ENCODE assay signal across 22 mouse cellular contexts in the genomic region with DNA sequence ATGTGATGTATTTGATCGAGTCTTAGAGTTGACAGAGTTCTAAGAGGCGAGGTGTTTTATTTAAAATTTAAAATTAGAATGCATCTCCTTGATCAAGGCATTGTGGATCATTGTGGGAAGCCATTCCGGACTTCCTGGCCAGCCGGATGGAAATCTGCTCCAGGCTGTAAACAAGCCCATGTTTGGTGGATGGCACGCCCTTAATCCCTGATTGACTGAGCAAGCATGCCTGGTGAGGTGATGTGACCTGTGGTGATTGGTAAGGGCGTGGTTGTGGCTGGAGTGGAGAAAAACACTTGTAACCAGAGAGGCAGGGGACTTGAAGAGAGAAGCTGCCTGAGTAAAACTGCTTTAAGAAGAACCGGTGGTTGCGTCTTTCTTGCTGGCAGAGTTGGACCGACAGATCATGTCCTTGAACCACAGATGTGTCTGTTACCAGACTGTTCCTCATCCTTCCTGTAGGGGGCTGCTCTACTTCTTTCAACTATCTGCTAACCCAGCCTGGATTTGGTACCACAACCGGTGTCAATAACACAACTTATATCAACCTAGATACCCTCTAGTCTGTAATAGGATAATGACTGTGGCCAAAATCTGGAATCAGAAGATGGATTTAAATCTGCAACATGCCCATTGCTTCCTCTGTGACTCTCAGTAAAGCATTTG.
DNase-seq lines count a peak whose midpoint lies in the region; ATAC-seq and TF ChIP-seq lines count a peak whose summit lies in the region.
"Had no signal": no experiment of that assay in that cellular context is flagged by ENCODE, and none has a peak within 500 bp of the region (broad histone marks: within the 10 kb centered on the region; RNA-seq: fewer than 3 reads in every experiment).

No protein-coding gene starts in this region.

- no peak for DNase-seq in lung, embryonic 14.5 days
- no peak for DNase-seq in lung, adult 2 months
- DNase-seq in T-cell, adult 2 months (ENCODE audit: low spot score) = peak; percentile 22
- peak; percentile 60 for DNase-seq in naive thymus-derived CD4-positive, alpha-beta T cell, adult 2 months (ENCODE audit: low read depth)
- no peak for DNase-seq in adrenal gland, postnatal 10 days
- DNase-seq in embryo, embryonic 11 days = no peak
- DNase-seq: adrenal gland, postnatal 36 days; cerebellum, adult 8-10 months; gastrocnemius, postnatal 25 days; kidney, postnatal 10 days; lung, postnatal 14 days; right cerebral cortex, postnatal 14 days; thymus, postnatal 14 days had no signal

- H3K4me3 ChIP-seq in intestine, postnatal 0 days (ENCODE audit: low read depth, low read length) = no peak overlapping the region
- H3K4me3 ChIP-seq in intestine, embryonic 15.5 days (replicated peaks) = no peak overlapping the region
- no peak overlapping the region for H3K4me3 ChIP-seq in lung, embryonic 14.5 days (ENCODE audit: low read depth, low read length)
- no peak overlapping the region for H3K4me3 ChIP-seq in lung, adult 2 months (replicated peaks; ENCODE audit: extremely low read depth, low read depth, low read length)
- H3K4me3 ChIP-seq: embryonic facial prominence, embryonic 12.5 days; erythroblast, embryonic 14.5 days; limb, embryonic 12.5 days; liver, embryonic 15.5 days; megakaryocyte, embryonic 14.5 days had no signal

- no peaks in the 10 kb centered on the region for H3K4me1 ChIP-seq in intestine, postnatal 0 days (replicated peaks; ENCODE audit: control insufficient read depth, insufficient read depth, low read length)
- H3K4me1 ChIP-seq in intestine, embryonic 15.5 days (replicated peaks) = no peaks in the 10 kb centered on the region
- no peaks in the 10 kb centered on the region for H3K4me1 ChIP-seq in lung, embryonic 14.5 days (ENCODE audit: insufficient read depth)
- no peaks in the 10 kb centered on the region for H3K4me1 ChIP-seq in lung, adult 2 months (ENCODE audit: control insufficient read depth, insufficient read depth, low read length)
- H3K4me1 ChIP-seq: embryonic facial prominence, embryonic 12.5 days; limb, embryonic 12.5 days had no signal

- 91% methylated on average over 10 of the region's 10 CpGs for WGBS in intestine, postnatal 0 days
- WGBS in intestine, embryonic 15.5 days = 89% methylated on average over 10 of the region's 10 CpGs
- 86% methylated on average over 10 of the region's 10 CpGs for WGBS in lung, embryonic 14.5 days
- 83% methylated on average over 10 of the region's 10 CpGs for WGBS in lung, adult 2 months

- no peak overlapping the region for H3K27ac ChIP-seq in intestine, postnatal 0 days (ENCODE audit: low read depth, low read length)
- no peak overlapping the region for H3K27ac ChIP-seq in intestine, embryonic 15.5 days
- no peak overlapping the region for H3K27ac ChIP-seq in lung, embryonic 14.5 days (ENCODE audit: low read depth)
- H3K27ac ChIP-seq: embryonic facial prominence, embryonic 12.5 days; limb, embryonic 12.5 days; liver, embryonic 15.5 days had no signal

- no peak for TF ChIP-seq POLR2A in lung, adult 2 months (IDR thresholded peaks at IDR 0.05; ENCODE audit: borderline replicate concordance, extremely low read depth, low read depth, low read length)

- no peaks in the 10 kb centered on the region for H3K9me3 ChIP-seq in intestine, postnatal 0 days (ENCODE audit: control insufficient read depth)
- no peaks in the 10 kb centered on the region for H3K9me3 ChIP-seq in intestine, embryonic 15.5 days
- no peaks in the 10 kb centered on the region for H3K9me3 ChIP-seq in lung, embryonic 14.5 days (ENCODE audit: low read depth, low read length)
- H3K9me3 ChIP-seq: embryonic facial prominence, embryonic 12.5 days; liver, embryonic 15.5 days had no signal

- TF ChIP-seq CTCF in intestine, postnatal 0 days (IDR thresholded peaks at IDR 0.05; ENCODE audit: low read depth) = 0 out of 2 replicates have a peak, but pooled peaks have one; percentile 18
- 0 out of 2 replicates have a peak, but pooled peaks have one; percentile 15 for TF ChIP-seq CTCF in lung, embryonic 14.5 days (IDR thresholded peaks at IDR 0.05; ENCODE audit: low read depth)
- TF ChIP-seq CTCF in lung, adult 2 months (IDR thresholded peaks at IDR 0.05; ENCODE audit: insufficient read depth, low read length) = no peak

- no peaks in the 10 kb centered on the region for H3K27me3 ChIP-seq in intestine, postnatal 0 days (replicated peaks; ENCODE audit: control insufficient read depth, insufficient read depth, low read length)
- no peaks in the 10 kb centered on the region for H3K27me3 ChIP-seq in intestine, embryonic 15.5 days (replicated peaks)
- no peaks in the 10 kb centered on the region for H3K27me3 ChIP-seq in lung, embryonic 14.5 days (ENCODE audit: insufficient read depth, low read length)
- H3K27me3 ChIP-seq: embryonic facial prominence, embryonic 12.5 days; limb, embryonic 12.5 days; liver, embryonic 15.5 days had no signal

- H3K9ac ChIP-seq in intestine, postnatal 0 days (ENCODE audit: low read depth, low read length) = no peak overlapping the region
- no peak overlapping the region for H3K9ac ChIP-seq in intestine, embryonic 15.5 days
- no peak overlapping the region for H3K9ac ChIP-seq in lung, embryonic 14.5 days
- H3K9ac ChIP-seq: embryonic facial prominence, embryonic 12.5 days; limb, embryonic 12.5 days; liver, embryonic 15.5 days had no signal

- H3K36me3 ChIP-seq in intestine, postnatal 0 days (ENCODE audit: control insufficient read depth, insufficient read depth) = no peaks in the 10 kb centered on the region
- H3K36me3 ChIP-seq in intestine, embryonic 15.5 days = no peaks in the 10 kb centered on the region
- H3K36me3 ChIP-seq in lung, embryonic 14.5 days (ENCODE audit: insufficient read depth) = no peaks in the 10 kb centered on the region
- H3K36me3 ChIP-seq: embryonic facial prominence, embryonic 12.5 days; limb, embryonic 12.5 days; liver, embryonic 15.5 days had no signal

- no peak overlapping the region for H3K4me2 ChIP-seq in intestine, postnatal 0 days (replicated peaks; ENCODE audit: low read depth)
- no peak overlapping the region for H3K4me2 ChIP-seq in intestine, embryonic 15.5 days (replicated peaks)
- H3K4me2 ChIP-seq in lung, embryonic 14.5 days = no peak overlapping the region
- H3K4me2 ChIP-seq: embryonic facial prominence, embryonic 12.5 days; limb, embryonic 12.5 days; liver, embryonic 15.5 days had no signal

- ATAC-seq in intestine, postnatal 0 days = no peak
- ATAC-seq in intestine, embryonic 15.5 days = no peak
- ATAC-seq in lung, embryonic 14.5 days (ENCODE audit: insufficient read depth) = no peak
- ATAC-seq: forebrain, embryonic 14.5 days; midbrain, embryonic 16.5 days had no signal

Comparison
In these comparisons a context has a peak if more than half of its experiments do, and no peak if none do; other contexts are left out.
1. DNase-seq: peak in T-cell, adult 2 months (single experiment) and naive thymus-derived CD4-positive, alpha-beta T cell, adult 2 months (single experiment); none in lung, embryonic 14.5 days (single experiment), lung, adult 2 months (single experiment), adrenal gland, postnatal 10 days (single experiment) and embryo, embryonic 11 days (single experiment).